Mouse (Mus musculus) brain, embryonic 14.5 days (tissue): ENCODE measurements around the gene Shld1.

Experiments
- CTCF ChIP-seq: fragments of 200-500 bp; IDR thresholded peaks from 2 replicates; pipeline ENCODE4 v1.5.1; 2012; ENCODE audit warnings: inconsistent platforms, mild to moderate bottlenecking, moderate library complexity, borderline replicate concordance; ENCODE audit not compliant: insufficient read depth, insufficient read length; ENCODE audit errors: extremely low read depth
- POLR2A ChIP-seq: fragments of 200-500 bp; IDR thresholded peaks from 2 replicates; pipeline ENCODE4 v1.6.1; 2012; ENCODE audit warnings: mild to moderate bottlenecking, inconsistent platforms, borderline replicate concordance; ENCODE audit not compliant: poor library complexity, insufficient read depth, insufficient read length, severe bottlenecking; ENCODE audit errors: extremely low read depth

DNA sequence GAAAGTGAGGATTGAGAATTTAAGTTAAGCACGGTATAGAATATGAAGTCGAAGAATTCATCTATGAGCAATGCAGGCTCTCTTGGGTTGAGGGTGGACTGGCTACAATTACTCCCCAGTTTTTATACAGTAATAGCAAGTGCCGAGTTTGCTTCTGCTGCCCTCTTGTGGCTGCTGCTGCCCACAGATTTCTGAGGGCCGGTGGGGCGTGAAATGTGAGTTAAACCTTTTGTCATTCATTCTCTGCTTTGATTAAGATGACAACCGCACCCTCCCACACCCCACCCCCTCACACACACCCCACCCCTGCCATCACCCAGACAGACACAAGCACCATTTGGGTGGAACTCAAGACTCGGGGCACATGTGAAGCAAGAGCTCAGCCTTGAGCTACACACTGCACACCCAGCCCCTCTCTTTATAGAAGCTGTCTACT is 14.7 kb downstream of the Shld1 start:
- TF ChIP-seq CTCF (peak; percentile 90), POLR2A (no peak)
